In the genomic region with DNA sequence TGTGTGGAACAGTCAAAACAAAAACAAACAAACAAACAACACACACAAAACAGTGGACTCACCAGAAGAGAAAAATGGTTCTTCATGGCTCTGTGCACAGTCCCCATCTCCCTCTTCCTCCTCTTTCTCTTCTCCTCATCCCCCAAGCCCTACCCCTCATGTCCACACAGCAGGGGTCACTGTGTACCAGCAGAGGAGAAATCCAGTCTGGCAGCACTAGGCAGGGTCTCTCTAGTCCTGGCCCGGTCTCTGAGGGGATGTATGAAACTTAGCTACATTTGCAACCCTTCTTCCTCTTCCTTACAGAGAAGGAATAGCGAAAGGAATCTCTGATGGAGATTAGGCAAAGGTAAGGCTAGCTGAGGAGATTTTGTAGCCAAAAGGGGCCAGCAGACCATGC, we compare ENCODE assay signal across 24 mouse cellular contexts.
DNase-seq lines count a peak whose midpoint lies in the region; ATAC-seq and TF ChIP-seq lines count a peak whose summit lies in the region.
"Had no signal": no experiment of that assay in that cellular context is flagged by ENCODE, and none has a peak within 500 bp of the region (broad histone marks: within the 10 kb centered on the region; RNA-seq: fewer than 3 reads in every experiment).

No protein-coding gene starts in this region.

- TF ChIP-seq CTCF in heart, postnatal 0 days (IDR thresholded peaks at IDR 0.05; ENCODE audit: low read depth): peak; percentile 28
- TF ChIP-seq CTCF in liver, postnatal 0 days (IDR thresholded peaks at IDR 0.05; ENCODE audit: low read depth): peak; percentile 27
- TF ChIP-seq CTCF in stomach, postnatal 0 days (IDR thresholded peaks at IDR 0.05; ENCODE audit: low read depth): peak; percentile 43

- intact Hi-C loops in heart, postnatal 14 days (cut with DNase I): no loop called here

- peak; percentile 5 for DNase-seq in gastrocnemius, adult 18-20 months (ENCODE audit: low spot score)
- DNase-seq in gastrocnemius, postnatal 10 days: no peak
- DNase-seq in heart, postnatal 0 days (ENCODE audit: low spot score): no peak
- DNase-seq in heart, postnatal 14 days: no peak
- no peak for DNase-seq in liver, postnatal 0 days
- no peak for DNase-seq in liver, embryonic 11.5 days (ENCODE audit: low spot score)
- DNase-seq in stomach, postnatal 0 days (ENCODE audit: low spot score): no peak
- DNase-seq: cerebellum, adult 11-12 months; cerebellum, postnatal 14 days; heart, postnatal 10 days; kidney, adult 18-20 months; kidney, postnatal 10 days; liver had no signal

- H3K27ac ChIP-seq in heart, postnatal 0 days (ENCODE audit: low read depth): no peak overlapping the region
- H3K27ac ChIP-seq in liver, postnatal 0 days (ENCODE audit: low read depth): no peak overlapping the region
- H3K27ac ChIP-seq in liver, embryonic 11.5 days (ENCODE audit: low read depth, low read length): no peak overlapping the region
- H3K27ac ChIP-seq in stomach, postnatal 0 days (replicated peaks): no peak overlapping the region
- H3K27ac ChIP-seq: embryonic facial prominence, embryonic 13.5 days; forebrain, embryonic 12.5 days; hindbrain, embryonic 15.5 days; layer of hippocampus, adult 2 months; limb, embryonic 10.5 days; midbrain, embryonic 13.5 days; stomach, embryonic 15.5 days had no signal

- no peaks in the 10 kb centered on the region for H3K9me3 ChIP-seq in heart, postnatal 0 days (replicated peaks; ENCODE audit: control insufficient read depth, low read length)
- no peaks in the 10 kb centered on the region for H3K9me3 ChIP-seq in liver, postnatal 0 days (ENCODE audit: low read length)
- no peaks in the 10 kb centered on the region for H3K9me3 ChIP-seq in liver, embryonic 11.5 days (ENCODE audit: control insufficient read depth, low read length)
- no peaks in the 10 kb centered on the region for H3K9me3 ChIP-seq in stomach, postnatal 0 days (ENCODE audit: control insufficient read depth, low read length)
- H3K9me3 ChIP-seq: embryonic facial prominence, embryonic 13.5 days; forebrain, embryonic 12.5 days; hindbrain, embryonic 15.5 days; limb, embryonic 10.5 days; midbrain, embryonic 13.5 days; stomach, embryonic 15.5 days had no signal

- no peaks in the 10 kb centered on the region for H3K36me3 ChIP-seq in heart, postnatal 0 days (replicated peaks; ENCODE audit: control insufficient read depth, insufficient read depth, low read length)
- H3K36me3 ChIP-seq in liver, postnatal 0 days (replicated peaks; ENCODE audit: insufficient read depth, low read length): no peaks in the 10 kb centered on the region
- no peaks in the 10 kb centered on the region for H3K36me3 ChIP-seq in liver, embryonic 11.5 days (ENCODE audit: control insufficient read depth, insufficient read depth, low read length)
- H3K36me3 ChIP-seq in stomach, postnatal 0 days (ENCODE audit: control insufficient read depth, insufficient read depth, low read length): no peaks in the 10 kb centered on the region
- H3K36me3 ChIP-seq: embryonic facial prominence, embryonic 13.5 days; forebrain, embryonic 12.5 days; hindbrain, embryonic 15.5 days; limb, embryonic 10.5 days; midbrain, embryonic 13.5 days; stomach, embryonic 15.5 days had no signal

- no peaks in the 10 kb centered on the region for H3K27me3 ChIP-seq in heart, postnatal 0 days (ENCODE audit: control insufficient read depth, insufficient read depth, low read length)
- no peaks in the 10 kb centered on the region for H3K27me3 ChIP-seq in liver, postnatal 0 days (ENCODE audit: insufficient read depth, low read length)
- H3K27me3 ChIP-seq in liver, embryonic 11.5 days (replicated peaks; ENCODE audit: control insufficient read depth, insufficient read depth, low read length): no peaks in the 10 kb centered on the region
- H3K27me3 ChIP-seq in stomach, postnatal 0 days (ENCODE audit: control insufficient read depth, insufficient read depth, low read length): no peaks in the 10 kb centered on the region
- H3K27me3 ChIP-seq: hindbrain, embryonic 15.5 days; megakaryocyte, embryonic 14.5 days; midbrain, embryonic 13.5 days had no signal

- no peak overlapping the region for H3K9ac ChIP-seq in heart, postnatal 0 days (replicated peaks; ENCODE audit: low read depth, low read length)
- H3K9ac ChIP-seq in liver, postnatal 0 days (replicated peaks): no peak overlapping the region
- no peak overlapping the region for H3K9ac ChIP-seq in liver, embryonic 11.5 days (ENCODE audit: low read depth, low read length)
- no peak overlapping the region for H3K9ac ChIP-seq in stomach, postnatal 0 days (ENCODE audit: low read length)
- H3K9ac ChIP-seq: embryonic facial prominence, embryonic 13.5 days; forebrain, embryonic 12.5 days; hindbrain, embryonic 15.5 days; midbrain, embryonic 13.5 days; stomach, embryonic 15.5 days had no signal

- H3K4me2 ChIP-seq in heart, postnatal 0 days (ENCODE audit: low read depth, low read length): no peak overlapping the region
- no peak overlapping the region for H3K4me2 ChIP-seq in liver, postnatal 0 days (ENCODE audit: low read depth, low read length)
- no peak overlapping the region for H3K4me2 ChIP-seq in liver, embryonic 11.5 days
- no peak overlapping the region for H3K4me2 ChIP-seq in stomach, postnatal 0 days (replicated peaks; ENCODE audit: low read depth)
- H3K4me2 ChIP-seq: embryonic facial prominence, embryonic 13.5 days; forebrain, embryonic 12.5 days; heart, embryonic 11.5 days; hindbrain, embryonic 15.5 days; midbrain, embryonic 13.5 days; stomach, embryonic 15.5 days had no signal

- no peak for TF ChIP-seq EP300 in heart, postnatal 0 days (IDR thresholded peaks at IDR 0.05; ENCODE audit: low read depth)
- TF ChIP-seq EP300 in liver, postnatal 0 days (IDR thresholded peaks at IDR 0.05; ENCODE audit: low read depth): no peak
- TF ChIP-seq EP300 in stomach, postnatal 0 days (optimal IDR thresholded peaks at IDR 0.05): no peak

- H3K4me3 ChIP-seq in heart, postnatal 0 days (ENCODE audit: low read depth, low read length): no peak overlapping the region
- H3K4me3 ChIP-seq in liver, postnatal 0 days (ENCODE audit: low read depth, low read length): no peak overlapping the region
- H3K4me3 ChIP-seq in liver, embryonic 11.5 days (ENCODE audit: low read depth, low read length): no peak overlapping the region
- no peak overlapping the region for H3K4me3 ChIP-seq in stomach, postnatal 0 days (ENCODE audit: low read depth, low read length)
- H3K4me3 ChIP-seq: embryonic facial prominence, embryonic 13.5 days; erythroblast, embryonic 14.5 days; forebrain, embryonic 12.5 days; hindbrain, embryonic 15.5 days; layer of hippocampus, adult 2 months; limb, embryonic 10.5 days; megakaryocyte, embryonic 14.5 days; midbrain, embryonic 13.5 days; stomach, embryonic 15.5 days had no signal

- ATAC-seq in heart, postnatal 0 days (ENCODE audit: insufficient read depth, low read depth): no peak
- ATAC-seq in liver, postnatal 0 days: no peak
- no peak for ATAC-seq in liver, embryonic 11.5 days (replicated peaks; ENCODE audit: low FRiP score)
- no peak for ATAC-seq in stomach, postnatal 0 days (ENCODE audit: low FRiP score, low TSS enrichment)
- ATAC-seq: CD4-positive, CD25-positive, alpha-beta regulatory T cell, adult 4 months; midbrain, embryonic 13.5 days had no signal

- WGBS in heart, postnatal 0 days: 69% methylated on average over 2 of the region's 2 CpGs
- WGBS in liver, postnatal 0 days (ENCODE audit: insufficient replicate concordance): 65% methylated on average over 2 of the region's 2 CpGs
- 59% methylated on average over 2 of the region's 2 CpGs for WGBS in liver, embryonic 11.5 days
- 79% methylated on average over 2 of the region's 2 CpGs for WGBS in stomach, postnatal 0 days

- H3K4me1 ChIP-seq in heart, postnatal 0 days (ENCODE audit: control insufficient read depth, insufficient read depth): no peaks in the 10 kb centered on the region
- no peaks in the 10 kb centered on the region for H3K4me1 ChIP-seq in liver, postnatal 0 days (ENCODE audit: insufficient read depth)
- H3K4me1 ChIP-seq in liver, embryonic 11.5 days (replicated peaks; ENCODE audit: control insufficient read depth, insufficient read depth, low read length): no peaks in the 10 kb centered on the region
- no peaks in the 10 kb centered on the region for H3K4me1 ChIP-seq in stomach, postnatal 0 days (replicated peaks; ENCODE audit: control insufficient read depth, insufficient read depth)
- H3K4me1 ChIP-seq: embryonic facial prominence, embryonic 13.5 days; megakaryocyte, embryonic 14.5 days had no signal
